Mouse (Mus musculus) spleen, postnatal 14 days (tissue): Measurements from ENCODE around the gene Mgat1.
"Not testable (repeated sequence)": the region's sequence is repeated elsewhere in the genome, so short reads cannot be mapped to it uniquely, and the experiment has no call there.

Experiments used
- DNase-seq, 2 experiments: peaks; one replicate each; pipeline ENCODE4 v3.0.0; 2021 to 2022; ENCODE audit warnings: low spot score in 2 of 2

The Mgat1 gene

DNA sequence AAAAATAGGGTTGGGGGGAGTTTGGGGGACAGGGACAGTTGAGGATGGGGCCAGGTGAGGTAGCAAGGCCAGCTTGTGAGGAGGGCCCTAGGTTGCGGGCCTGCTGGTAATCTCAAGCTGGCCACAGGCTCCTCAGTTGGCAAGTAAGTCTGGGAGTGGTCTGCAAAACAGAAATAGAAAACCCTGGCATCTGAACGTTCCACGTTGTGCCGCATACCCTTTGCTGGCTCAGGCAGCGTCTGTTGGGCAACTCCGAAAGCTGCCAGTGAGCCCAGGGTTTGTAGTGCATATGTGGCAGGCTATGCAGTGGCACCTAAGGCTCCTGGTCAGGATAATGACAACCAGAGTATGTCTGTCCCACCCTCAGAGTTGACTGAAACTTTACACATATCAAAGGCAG lies 19.2 kb downstream of the Mgat1 start:
- DNase-seq, result no peak

DNA sequence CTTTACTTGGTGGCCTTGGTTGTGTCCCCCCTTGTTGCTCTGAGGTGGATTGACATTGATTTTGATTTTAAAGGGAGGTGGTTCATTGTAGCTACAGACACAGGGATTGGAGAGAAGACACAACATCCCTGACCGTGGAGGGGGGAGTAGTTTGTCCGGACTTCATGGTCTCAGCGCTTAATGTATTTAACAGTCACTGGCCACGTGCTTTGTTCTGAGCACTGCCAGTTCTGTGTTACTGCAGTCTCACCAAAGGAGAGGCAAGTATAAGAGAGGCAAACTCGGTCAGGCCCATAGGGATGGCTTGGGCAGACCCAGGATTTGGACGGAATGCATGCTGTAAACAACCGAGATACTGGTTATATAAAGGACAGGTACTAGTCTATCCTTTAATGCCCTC lies 20.1 kb downstream of the Mgat1 start:
- no peak for DNase-seq

DNA sequence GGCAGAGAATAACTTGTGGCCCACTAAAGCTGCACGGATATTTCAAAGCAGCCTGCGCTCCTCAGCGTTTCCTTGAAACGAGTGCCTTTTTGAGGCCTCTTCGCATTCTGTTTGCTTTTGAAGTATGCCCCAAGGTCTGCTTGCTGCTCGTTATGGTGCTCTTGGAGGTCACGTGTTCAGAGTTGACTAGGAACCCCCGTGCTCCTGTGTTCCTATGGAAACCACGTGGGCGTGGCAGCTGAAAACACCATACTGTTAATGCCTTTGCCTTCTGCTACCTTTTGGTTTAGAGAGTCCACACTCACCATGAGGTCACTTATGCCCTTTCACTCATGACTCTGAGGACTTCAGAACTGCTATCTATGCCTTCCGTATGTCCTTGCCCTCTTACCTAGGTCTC lies 20.6 kb downstream of the Mgat1 start:
- DNase-seq, result no peak

DNA sequence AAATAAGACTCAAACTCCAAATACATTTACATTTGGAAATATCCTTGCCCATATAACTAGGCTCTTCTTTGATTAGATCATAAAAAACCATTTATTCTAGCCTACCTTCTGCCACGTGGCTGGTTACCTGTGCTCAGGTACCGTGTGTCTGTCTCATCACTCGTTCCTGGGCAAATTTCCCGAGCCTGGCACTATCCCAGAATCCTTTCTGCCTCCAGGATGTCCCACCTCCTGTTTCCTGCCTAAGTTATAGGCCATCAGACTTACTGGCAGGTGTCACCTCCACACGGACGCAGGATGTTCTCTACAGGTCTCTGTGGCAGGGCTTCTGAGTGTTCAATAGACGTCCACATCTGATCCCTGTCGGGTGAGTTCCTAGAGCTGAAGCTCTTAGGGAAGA lies 21.1 kb downstream of the Mgat1 start:
- no peak for DNase-seq

DNA sequence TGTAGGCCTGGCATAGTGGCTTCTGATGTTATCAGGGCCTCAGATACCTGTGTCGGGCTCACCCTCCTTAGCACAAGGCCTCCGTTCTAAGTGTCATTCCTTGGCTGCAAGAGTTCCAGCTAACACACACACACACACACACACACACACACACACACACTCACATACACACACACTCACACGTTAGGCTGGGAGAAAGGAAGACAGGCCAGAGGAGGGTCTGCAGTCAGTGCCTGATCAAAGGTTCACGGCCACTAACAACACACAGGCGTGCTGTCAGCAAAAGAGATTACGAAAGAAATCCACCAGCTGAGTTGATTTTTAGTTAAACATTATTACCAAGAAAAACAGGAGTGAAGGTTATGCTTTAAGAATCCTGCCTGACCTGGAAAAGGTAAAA lies 22.7 kb downstream of the Mgat1 start:
- no peak for DNase-seq

DNA sequence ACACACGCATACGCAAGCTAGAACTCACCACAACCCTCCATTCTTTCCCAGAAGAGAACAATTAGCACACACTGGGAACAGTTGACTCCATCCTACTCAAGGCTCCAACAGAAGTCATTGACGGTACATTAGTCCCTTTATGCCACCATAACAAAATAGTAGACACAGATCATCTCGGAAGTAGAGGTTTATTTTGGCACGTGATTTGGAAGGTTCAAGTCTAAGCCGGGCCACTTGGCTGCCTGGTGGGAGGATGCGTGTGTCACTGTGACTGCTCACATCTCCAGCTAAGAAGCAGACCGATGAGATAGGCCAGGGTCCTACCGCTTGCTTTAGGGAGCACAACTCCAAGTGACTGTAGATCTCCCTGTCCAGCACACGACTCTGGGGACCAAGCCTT lies 23.3 kb downstream of the Mgat1 start:
- no peak for DNase-seq

DNA sequence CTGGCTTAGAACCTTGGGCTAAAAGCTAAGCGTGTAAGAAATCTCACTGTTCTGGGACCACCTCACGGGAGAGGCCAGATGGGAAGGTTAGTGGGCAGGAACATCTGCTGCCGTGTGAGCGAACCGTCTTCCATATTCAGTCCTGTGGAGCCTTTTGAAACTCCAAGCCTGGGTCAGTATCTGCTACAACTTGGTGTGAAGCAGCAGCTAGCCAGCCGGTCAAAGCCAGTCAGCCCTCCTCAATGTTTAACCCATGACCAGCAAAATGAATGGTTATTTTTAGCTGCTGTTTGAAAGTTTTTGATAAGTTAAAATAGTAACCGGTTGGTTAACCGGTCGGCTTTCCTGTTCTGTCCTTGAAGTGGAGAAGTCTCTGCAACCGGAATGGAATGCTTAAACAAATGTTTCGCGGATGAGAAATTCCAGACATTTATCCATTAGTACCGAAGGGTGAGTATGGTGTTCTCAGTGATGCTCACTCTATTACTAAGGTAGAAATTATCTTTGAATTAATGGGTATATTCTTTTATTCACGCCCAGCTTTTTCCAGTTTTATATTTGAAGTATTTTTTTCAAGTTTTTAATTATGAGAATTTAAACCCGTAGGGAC lies 24.1 kb downstream of the Mgat1 start:
- no peak for DNase-seq

DNA sequence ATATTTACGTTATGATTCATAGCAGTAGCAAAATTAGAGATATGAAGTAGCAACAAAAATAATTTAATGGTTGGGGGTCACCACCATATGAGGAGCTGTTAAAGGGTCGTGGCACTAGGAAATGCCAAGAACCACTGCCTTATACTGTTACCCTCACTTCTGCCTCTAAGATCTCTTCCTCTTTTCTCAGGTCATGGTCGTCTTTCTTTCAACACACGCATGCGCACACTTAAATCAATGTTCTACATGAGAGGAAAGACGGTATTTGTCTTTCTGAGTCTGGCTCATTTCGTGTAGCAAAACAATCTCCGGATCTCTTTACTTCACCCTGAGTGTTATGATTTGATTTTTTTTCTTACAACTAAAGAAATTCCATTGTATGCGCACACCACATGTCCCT lies 25.8 kb downstream of the Mgat1 start:
- DNase-seq, result no peak

DNA sequence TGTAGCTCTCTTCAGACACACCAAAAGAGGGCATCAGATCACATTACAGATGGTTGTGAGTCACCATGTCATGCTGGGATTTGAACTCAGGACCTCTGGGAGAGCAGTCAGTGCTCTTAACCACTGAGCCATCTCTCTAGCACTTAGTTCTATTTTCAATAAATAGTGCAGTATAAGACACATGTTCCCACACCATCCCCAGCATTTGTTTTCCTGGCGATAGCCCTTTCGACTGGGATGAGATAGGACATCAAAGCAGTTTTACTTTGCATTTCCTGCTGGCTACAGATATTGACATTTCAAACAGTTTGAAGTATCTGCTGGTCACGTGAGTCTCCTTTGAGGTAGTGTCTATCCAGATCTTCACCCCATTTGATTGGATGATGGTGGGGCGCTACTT lies 26.4 kb downstream of the Mgat1 start:
- DNase-seq, result no peak

DNA sequence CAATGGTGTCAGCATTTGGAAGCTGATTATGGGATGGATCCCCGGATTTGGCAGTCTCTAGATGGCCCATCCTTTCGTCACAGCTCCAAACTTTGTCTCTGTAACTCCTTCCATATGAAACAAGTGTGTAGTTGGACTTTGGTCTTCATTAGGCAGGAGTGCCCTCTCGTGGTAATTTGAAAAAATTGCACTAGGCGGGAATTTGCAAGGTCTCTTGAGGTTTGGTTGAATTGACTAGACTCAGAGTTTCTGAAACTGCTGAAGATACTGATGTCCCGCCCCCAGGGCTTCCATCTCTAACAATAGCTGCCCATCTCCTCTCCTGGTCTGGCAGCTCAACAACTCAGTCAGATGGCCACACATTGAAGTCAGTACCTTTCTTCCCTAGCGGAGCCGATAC lies 27.3 kb downstream of the Mgat1 start:
- DNase-seq, result peak in 1 of 2 experiments; percentile 38

DNA sequence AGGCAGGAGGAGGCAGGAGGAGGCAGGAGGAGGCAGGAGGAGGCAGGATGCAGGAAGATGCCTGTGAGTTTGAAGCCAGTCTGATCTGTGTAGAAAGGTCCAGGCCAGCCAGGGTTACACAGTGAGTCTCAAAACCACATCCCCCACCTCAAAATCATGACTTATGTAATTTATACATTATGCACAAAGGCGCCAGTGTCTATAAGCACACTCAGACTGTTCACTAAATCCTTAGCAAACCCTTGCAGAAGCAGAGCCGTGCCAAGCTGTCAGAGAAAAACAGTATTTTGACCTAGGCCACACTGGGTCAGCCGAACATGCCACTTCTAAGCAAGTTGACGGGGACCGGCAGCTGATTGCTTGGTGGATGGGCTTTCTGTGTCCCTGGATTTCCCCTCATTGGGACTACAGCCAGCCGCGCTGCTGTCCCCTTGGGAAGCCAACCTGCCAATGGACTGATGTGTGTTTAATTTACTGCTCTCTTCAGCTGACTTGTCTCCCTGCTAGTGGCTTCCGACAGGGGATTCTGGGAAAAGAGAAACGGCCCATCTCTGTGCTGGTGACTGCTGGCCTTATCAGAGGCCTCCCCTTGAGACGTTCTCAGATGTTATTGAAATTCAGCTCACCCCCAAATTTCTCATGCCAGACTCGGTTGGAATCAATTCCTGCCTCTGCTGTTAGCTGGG lies 30.0 kb downstream of the Mgat1 start:
- DNase-seq, result no peak

DNA sequence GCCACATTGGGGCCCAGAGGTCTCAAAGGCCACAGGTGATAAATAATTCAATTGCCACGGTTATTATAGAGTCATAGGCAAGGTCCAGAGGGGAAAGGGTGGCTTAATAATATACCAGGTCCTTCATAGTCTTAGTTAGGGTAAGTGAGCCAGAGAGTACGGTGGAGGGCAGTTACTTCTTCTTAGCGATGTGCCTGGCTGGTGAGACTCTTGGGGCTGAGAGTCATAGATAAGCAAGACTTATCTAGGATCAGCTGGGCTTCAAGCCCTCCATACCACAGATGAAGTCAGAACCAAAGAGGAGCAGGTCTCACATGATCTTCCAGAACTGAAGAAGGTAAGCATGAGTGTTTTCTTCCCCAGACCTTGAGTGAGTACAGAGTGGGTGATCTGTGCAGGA lies 34.2 kb downstream of the Mgat1 start, which contains the start of gene Olfr1393:
Gene Olfr1393 (plus strand): TSS at position 83 of the 400 bp plus-strand sequence.
- DNase-seq, result no peak

DNA sequence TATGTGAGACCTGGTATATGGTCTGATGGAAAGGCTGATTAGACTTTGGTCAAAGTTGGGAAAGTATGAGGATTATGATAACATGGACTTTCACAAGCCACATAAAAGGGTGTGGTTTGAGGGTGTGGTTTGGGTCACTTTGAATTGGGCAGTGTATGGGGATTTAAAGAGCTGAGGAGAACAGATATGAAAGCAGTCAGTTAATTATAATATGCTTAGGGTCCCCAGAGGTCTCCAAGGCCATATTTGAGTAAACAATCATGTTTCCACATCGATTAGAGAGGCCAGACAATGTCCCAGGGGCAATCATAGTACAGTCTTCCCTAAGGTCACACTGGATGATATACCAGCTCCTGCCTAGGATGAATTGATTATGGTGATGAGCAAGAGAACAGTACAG lies 41.0 kb downstream of the Mgat1 start, which contains the start of gene Olfr1392:
Gene Olfr1392 (plus strand): TSS at position 301 of the 400 bp plus-strand sequence.
- not testable (repeated sequence) for DNase-seq

DNA sequence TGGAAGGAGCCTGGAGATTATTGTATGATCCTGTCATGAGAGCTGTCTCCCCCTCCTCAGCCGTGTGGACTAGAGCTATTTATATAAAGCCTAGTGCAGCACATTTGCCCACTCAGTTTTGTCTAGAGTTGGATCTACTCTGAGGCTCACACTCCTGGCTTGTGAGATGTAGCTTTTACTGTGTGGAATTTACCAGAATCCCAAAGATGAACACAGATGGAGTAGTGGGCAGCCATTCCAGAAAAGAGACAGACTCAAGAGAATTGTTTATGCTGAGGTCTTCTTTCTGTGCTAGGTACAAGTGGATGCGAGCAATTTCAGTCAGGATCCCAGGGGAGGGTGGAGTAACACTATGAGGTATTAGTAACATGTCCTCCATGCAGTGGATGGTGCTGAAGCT lies 43.3 kb downstream of the Mgat1 start:
- DNase-seq, result no peak

DNA sequence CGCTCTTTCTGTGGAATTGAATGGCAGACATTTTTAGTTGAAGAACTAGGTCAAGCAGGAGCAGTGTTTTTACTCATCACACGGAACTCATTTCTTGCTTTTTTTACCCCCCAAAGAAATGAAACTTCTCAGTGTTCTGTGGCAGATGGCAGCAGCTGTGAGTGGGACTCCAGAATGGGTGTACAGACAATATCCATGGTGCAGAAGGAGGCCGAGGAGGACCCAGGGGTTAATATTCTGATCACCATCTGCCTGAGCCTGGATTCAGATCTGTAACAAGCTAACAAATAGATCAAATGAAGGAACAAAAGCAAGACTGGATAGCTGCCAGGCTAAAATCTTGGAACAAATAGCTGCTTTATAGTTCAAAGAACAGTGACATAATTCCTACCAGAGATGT lies 48.8 kb downstream of the Mgat1 start:
- DNase-seq, result no peak

DNA sequence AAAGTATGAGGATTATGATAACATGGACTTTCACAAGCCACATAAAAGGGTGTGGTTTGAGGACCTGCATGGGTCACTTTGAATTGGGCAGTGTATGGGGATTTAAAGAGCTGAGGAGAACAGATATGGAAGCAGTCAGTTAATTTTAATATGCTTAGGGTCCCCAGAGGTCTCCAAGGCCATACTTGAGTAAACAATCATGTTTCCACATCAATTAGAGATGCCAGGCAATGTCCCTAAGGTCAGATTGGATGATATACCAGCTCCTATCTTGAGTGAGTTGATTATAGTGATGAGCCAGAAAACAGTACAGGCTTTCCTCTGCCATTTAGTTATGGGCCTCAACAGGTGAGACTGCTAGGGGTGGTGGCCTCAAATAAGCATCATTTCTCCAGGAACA lies 60.5 kb downstream of the Mgat1 start, which contains the start of gene Olfr10:
Gene Olfr10 (plus strand): TSS at position 301 of the 400 bp plus-strand sequence.
- no peak for DNase-seq

DNA sequence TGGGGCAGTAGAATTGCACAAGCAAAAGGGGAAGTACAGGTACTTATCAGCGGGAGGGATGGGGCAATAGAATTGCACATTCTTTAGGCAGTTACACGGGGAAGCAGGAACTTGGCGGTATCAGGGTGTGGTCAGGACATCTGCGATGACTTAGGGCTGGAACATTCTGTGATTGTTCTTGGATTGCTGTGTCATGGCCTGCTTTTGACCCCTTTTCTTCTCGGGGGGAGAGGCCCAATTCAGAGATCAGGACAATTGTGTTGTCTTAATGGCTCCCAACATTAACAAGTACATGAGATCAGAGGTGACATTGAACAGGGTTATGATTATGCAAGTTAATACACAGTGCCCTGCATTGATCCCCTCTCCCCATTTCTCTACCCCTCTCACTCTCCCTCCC lies 64.6 kb downstream of the Mgat1 start:
- not testable (repeated sequence) for DNase-seq
